Mouse (Mus musculus): ENCODE data around the gene Sorbs1.

DNA sequence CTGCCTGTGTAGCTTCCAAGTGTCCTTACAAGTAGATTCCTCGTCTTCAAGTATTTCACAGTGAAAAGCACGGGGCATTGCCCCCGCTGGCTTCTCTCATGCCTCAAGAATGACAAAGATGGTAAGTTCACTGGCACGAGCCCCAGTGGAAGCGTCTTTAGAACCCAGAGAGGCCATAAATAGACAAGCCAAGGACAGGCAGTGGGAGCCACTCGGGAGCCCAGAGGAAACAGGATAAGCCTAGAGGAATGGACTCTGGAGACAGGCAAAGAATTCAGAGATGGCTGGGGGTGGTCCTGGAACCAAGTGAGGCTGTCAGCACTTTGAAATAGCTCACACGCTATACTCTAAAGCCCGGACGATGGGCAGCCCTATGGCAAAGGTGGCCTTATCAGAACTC is 45.8 kb downstream of the Sorbs1 start:
- TF ChIP-seq CTCF (IDR thresholded peaks at IDR 0.05; ENCODE audit: borderline replicate concordance, insufficient read depth, low read depth, low read length) = no peak
- TF ChIP-seq POLR2A (IDR thresholded peaks at IDR 0.05; ENCODE audit: borderline replicate concordance, insufficient read depth, low read length) = no peak

Data from cerebellum, adult 2 months (tissue).